Mouse (Mus musculus) MEL (cell line): ENCODE measurements around the gene Glipr2. TPM values are rescaled to one million over a fixed set of nuclear protein-coding genes. Genes with fewer than 3 reads are reported as not detected.

Source experiments
- DNase-seq: peaks from one replicate; pipeline ENCODE4 v3.0.0; 2011; ENCODE audit warnings: low read depth, low spot score
- H3K27ac ChIP-seq: 2 replicates; pipeline ENCODE4 v1.5.1; 2012; ENCODE audit warnings: low read depth, mild to moderate bottlenecking, control low read depth, low read length, moderate library complexity; ENCODE audit not compliant: control insufficient read depth
- H3K27me3 ChIP-seq, 2 experiments: fragments of 150-350 bp in 1 of 2; sonication (generic) in 1 of 2; 2 replicates each; pipeline ENCODE4 v1.6.1; 2012; ENCODE audit warnings: low read length in 2 of 2, mild to moderate bottlenecking in 2 of 2, improper control_type of control experiment in 1 of 2, moderate library complexity in 1 of 2; ENCODE audit not compliant: insufficient read depth in 2 of 2, control insufficient read depth in 1 of 2
- H3K36me3 ChIP-seq, 2 experiments: 2 replicates each; pipeline ENCODE4 v1.6.1; 2012 to 2014; ENCODE audit warnings: low read length in 2 of 2, improper control_type of control experiment in 1 of 2, inconsistent platforms in 1 of 2, mild to moderate bottlenecking in 1 of 2; ENCODE audit not compliant: insufficient read depth in 2 of 2, control insufficient read depth in 1 of 2
- H3K4me1 ChIP-seq, 2 experiments: fragments of 150-350 bp in 1 of 2; sonication (generic) in 1 of 2; 2 replicates each; pipeline ENCODE4 v1.6.1; 2012; ENCODE audit warnings: low read length in 2 of 2, improper control_type of control experiment in 1 of 2, mild to moderate bottlenecking in 1 of 2; ENCODE audit not compliant: insufficient read depth in 2 of 2, control insufficient read depth in 1 of 2
- H3K4me3 ChIP-seq, 2 experiments: fragments of 150-350 bp in 1 of 2; sonication (generic) in 1 of 2; 2 replicates each; pipeline ENCODE4 v1.5.1; 2012; ENCODE audit warnings: low read depth in 2 of 2, low read length in 2 of 2, mild to moderate bottlenecking in 2 of 2, moderate library complexity in 2 of 2, control low read depth in 1 of 2, improper control_type of control experiment in 1 of 2; ENCODE audit not compliant: control insufficient read depth in 1 of 2, insufficient read depth in 1 of 2
- H3K79me2 ChIP-seq: 2 replicates; pipeline ENCODE4 v1.6.1; 2012; ENCODE audit warnings: mild to moderate bottlenecking, low read length, moderate library complexity; ENCODE audit not compliant: control insufficient read depth, poor library complexity, insufficient read depth
- H3K9ac ChIP-seq: 2 replicates; pipeline ENCODE4 v1.6.1; 2012; ENCODE audit warnings: low read depth, mild to moderate bottlenecking, control low read depth, low read length, moderate library complexity; ENCODE audit not compliant: control insufficient read depth, poor library complexity, severe bottlenecking
- H3K9me3 ChIP-seq: fragments of 150-350 bp; sonication (generic); replicated peaks from 2 replicates; pipeline ENCODE4 v1.6.1; 2012; ENCODE audit warnings: mild to moderate bottlenecking, low read length, improper control_type of control experiment, moderate library complexity; ENCODE audit not compliant: insufficient read depth
- CHD1 ChIP-seq: IDR thresholded peaks from 2 replicates; pipeline ENCODE4 v1.6.1; 2012; ENCODE audit warnings: low read depth, mild to moderate bottlenecking, inconsistent platforms, low read length, improper control_type of control experiment
- CTCF ChIP-seq, 3 experiments: IDR thresholded peaks in 2 of 3; conservative IDR thresholded peaks in 1 of 3; 2 replicates each; pipeline ENCODE4 v1.5.1; 2011 to 2012; ENCODE audit warnings: low read length in 3 of 3, low read depth in 2 of 3, mild to moderate bottlenecking in 2 of 3, improper control_type of control experiment in 1 of 3, inconsistent platforms in 1 of 3, mixed read lengths in 1 of 3, moderate library complexity in 1 of 3; ENCODE audit not compliant: control insufficient read depth in 1 of 3, insufficient read depth in 1 of 3, poor library complexity in 1 of 3, severe bottlenecking in 1 of 3
- E2F4 ChIP-seq: IDR thresholded peaks from 2 replicates; pipeline ENCODE4 v1.6.1; 2011; ENCODE audit warnings: low read depth, low read length, improper control_type of control experiment, borderline replicate concordance
- EP300 ChIP-seq, 2 experiments: IDR thresholded peaks; 2 replicates each; pipeline ENCODE4 v1.6.1; 2011; ENCODE audit warnings: improper control_type of control experiment in 2 of 2, low read length in 2 of 2, low read depth in 1 of 2, mild to moderate bottlenecking in 1 of 2
- GABPA ChIP-seq: IDR thresholded peaks from 2 replicates; pipeline ENCODE4 v1.6.1; 2012; ENCODE audit warnings: low read depth, mild to moderate bottlenecking, inconsistent platforms, low read length, improper control_type of control experiment, moderate library complexity
- JUND ChIP-seq: IDR thresholded peaks from 2 replicates; pipeline ENCODE4 v1.6.1; 2011; ENCODE audit warnings: low read depth, mild to moderate bottlenecking, improper control_type of control experiment, low read length
- KAT2A ChIP-seq: conservative IDR thresholded peaks from 2 replicates; pipeline ENCODE4 v1.6.1; 2012; ENCODE audit warnings: low read depth, low read length, improper control_type of control experiment, inconsistent platforms
- MXI1 ChIP-seq: IDR thresholded peaks from 2 replicates; pipeline ENCODE4 v1.6.1; 2011; ENCODE audit warnings: mild to moderate bottlenecking, low read depth, low read length, improper control_type of control experiment
- MYB ChIP-seq: IDR thresholded peaks from 2 replicates; pipeline ENCODE4 v1.6.1; 2011; ENCODE audit warnings: mild to moderate bottlenecking, low read depth, low read length, improper control_type of control experiment
- MYC ChIP-seq: IDR thresholded peaks from 2 replicates; pipeline ENCODE4 v1.6.1; 2011; ENCODE audit warnings: low read depth, mild to moderate bottlenecking, low read length, improper control_type of control experiment, moderate library complexity
- NELFE ChIP-seq: IDR thresholded peaks from 2 replicates; pipeline ENCODE4 v1.6.1; 2011; ENCODE audit warnings: low read depth, low read length, improper control_type of control experiment
- RAD21 ChIP-seq: IDR thresholded peaks from 2 replicates; pipeline ENCODE4 v1.6.1; 2011; ENCODE audit warnings: mild to moderate bottlenecking, low read depth, low read length, improper control_type of control experiment
- SIN3A ChIP-seq: IDR thresholded peaks from 2 replicates; pipeline ENCODE4 v1.6.1; 2012; ENCODE audit warnings: low read length, improper control_type of control experiment, inconsistent platforms
- SMC3 ChIP-seq: IDR thresholded peaks from 2 replicates; pipeline ENCODE4 v1.6.1; 2011; ENCODE audit warnings: low read depth, low read length, improper control_type of control experiment
- TAL1 ChIP-seq: IDR thresholded peaks from 2 replicates; pipeline ENCODE4 v1.6.1; 2012; ENCODE audit warnings: mild to moderate bottlenecking, inconsistent platforms, low read length, moderate library complexity, mixed read lengths
- TCF12 ChIP-seq: IDR thresholded peaks from 2 replicates; pipeline ENCODE4 v1.6.1; 2014; ENCODE audit warnings: low read depth, mild to moderate bottlenecking, inconsistent platforms, low read length, improper control_type of control experiment, moderate library complexity
- USF1 ChIP-seq: IDR thresholded peaks from 2 replicates; pipeline ENCODE4 v1.6.1; 2014; ENCODE audit warnings: low read depth, mild to moderate bottlenecking, inconsistent platforms, low read length, improper control_type of control experiment, moderate library complexity
- ZKSCAN1 ChIP-seq: IDR thresholded peaks from 2 replicates; pipeline ENCODE4 v1.6.1; 2012; ENCODE audit warnings: low read depth, mild to moderate bottlenecking, inconsistent platforms, low read length, improper control_type of control experiment, moderate library complexity
- ZMIZ1 ChIP-seq: IDR thresholded peaks from 2 replicates; pipeline ENCODE4 v1.6.1; 2012; ENCODE audit warnings: low read depth, mild to moderate bottlenecking, inconsistent platforms, low read length, improper control_type of control experiment, moderate library complexity
- ZNF384 ChIP-seq: IDR thresholded peaks from 2 replicates; pipeline ENCODE4 v1.6.1; 2012; ENCODE audit warnings: low read depth, mild to moderate bottlenecking, inconsistent platforms, low read length, improper control_type of control experiment
- polyA plus RNA-seq, 2 experiments: library from polyadenylated mRNA; stranded (reverse) in 1 of 2; unstranded in 1 of 2; fragments of >175 nt in 1 of 2; fragments of >200 nt in 1 of 2; gene quantifications; 2 replicates each; pipeline versions ENCODE4 v1.2.1 to v1.2.4; 2012; ENCODE audit warnings: low replicate concordance in 2 of 2, low read depth in 1 of 2; ENCODE audit not compliant: insufficient read length in 2 of 2, insufficient read depth in 1 of 2, missing spikeins in 1 of 2
- total RNA-seq: library from RNA; depleted of rRNA; stranded (reverse); fragments of 300-350 nt; gene quantifications from 2 replicates; pipeline ENCODE4 v1.2.3, GENCODE M21; 2012

Gene Glipr2
- total and polyA plus RNA-seq, 3 experiments: 22.8 to 25.0 TPM; not detected in 1

- H3K9ac ChIP-seq: no peak overlapping the region
- peaks cover 0 to 10% of the 10 kb centered on the region in 2 experiments; a peak in 2 of 4 replicates for H3K4me1 ChIP-seq
- H3K36me3 ChIP-seq: peaks cover 0 to 7% of the 10 kb centered on the region in 2 experiments; a peak in 1 of 4 replicates
- H3K27ac ChIP-seq: no peak overlapping the region
- H3K79me2 ChIP-seq: no peaks in the 10 kb centered on the region
- DNase-seq: peak; percentile 47
- H3K27me3 ChIP-seq: no peaks in the 10 kb centered on the region
- TF ChIP-seq CTCF (IDR thresholded peaks at IDR 0.05 in 2 of 3, conservative IDR thresholded peaks at IDR 0.05 in 1 of 3; ENCODE audit: control insufficient read depth in 1 of 3, insufficient read depth in 1 of 3, low read depth in 2 of 3, low read length in 3 of 3, poor library complexity in 1 of 3, severe bottlenecking in 1 of 3) (peak; percentile 34 to 50 (median 41); a peak in 5 of 6 replicates), RAD21 (peak; percentile 48), EP300 (IDR thresholded peaks at IDR 0.05; ENCODE audit: low read depth in 1 of 2, low read length in 2 of 2) (no peak), MXI1 (no peak), GABPA (no peak), SMC3 (peak; percentile 62)
- TF ChIP-seq, all 39 proteins: peak for 3
- Histone ChIP-seq H3K4me3 (no peak overlapping the region), H3K9me3 (no peaks in the 10 kb centered on the region)
These were observed 36.6 kb upstream of the Glipr2 start for GRCm38 (mm10) chr4:43920602-43921001.

GRCm38 (mm10) chr4:43925125-43925524, 32.1 kb upstream of the Glipr2 start:
- TF ChIP-seq TAL1: no peak
- TF ChIP-seq NELFE: no peak
- TF ChIP-seq ZNF384: no peak
- no peak for TF ChIP-seq MYC
- no peak for TF ChIP-seq MXI1
- TF ChIP-seq USF1: no peak
- TF ChIP-seq KAT2A: no peak
- TF ChIP-seq GABPA: no peak
- TF ChIP-seq EP300 (IDR thresholded peaks at IDR 0.05; ENCODE audit: low read depth in 1 of 2, low read length in 2 of 2): peak in 1 of 2 experiments; percentile 54; a peak in 2 of 4 replicates
- TF ChIP-seq E2F4: no peak
- TF ChIP-seq TCF12: no peak
- no peak for TF ChIP-seq CHD1
- no peak for TF ChIP-seq SIN3A
- TF ChIP-seq MYB: peak; percentile 41; the same call in 1 of the 2 replicates
- no peak for TF ChIP-seq JUND
- no peak for TF ChIP-seq CTCF (IDR thresholded peaks at IDR 0.05 in 2 of 3, conservative IDR thresholded peaks at IDR 0.05 in 1 of 3; ENCODE audit: control insufficient read depth in 1 of 3, insufficient read depth in 1 of 3, low read depth in 2 of 3, low read length in 3 of 3, poor library complexity in 1 of 3, severe bottlenecking in 1 of 3)
- TF ChIP-seq ZMIZ1: no peak
- TF ChIP-seq ZKSCAN1: no peak
- TF ChIP-seq, all 39 proteins: peak for 2
- DNase-seq: peak; percentile 44
- H3K4me3 ChIP-seq: no peak overlapping the region
- H3K79me2 ChIP-seq: no peaks in the 10 kb centered on the region
- no peaks in the 10 kb centered on the region for H3K9me3 ChIP-seq
- H3K27me3 ChIP-seq: no peaks in the 10 kb centered on the region
- peak overlapping the region; percentile 40; the same call in 1 of the 2 replicates for H3K27ac ChIP-seq
- peaks cover 0 to 7% of the 10 kb centered on the region in 2 experiments; a peak in 1 of 4 replicates for H3K36me3 ChIP-seq
- H3K4me1 ChIP-seq: peaks cover 0 to 11% of the 10 kb centered on the region in 2 experiments; a peak in 2 of 4 replicates
- H3K9ac ChIP-seq: no peak overlapping the region
